Mouse (Mus musculus): ENCODE data around the gene Olfr957. TPM values are rescaled to one million over a fixed set of nuclear protein-coding genes. Genes with fewer than 3 reads are reported as not detected.

Gene Olfr957
- not detected for total RNA-seq (2021)
- long read RNA-seq, experiment 1 = 0 reads
- long read RNA-seq, experiment 2 = 0 reads

DNA sequence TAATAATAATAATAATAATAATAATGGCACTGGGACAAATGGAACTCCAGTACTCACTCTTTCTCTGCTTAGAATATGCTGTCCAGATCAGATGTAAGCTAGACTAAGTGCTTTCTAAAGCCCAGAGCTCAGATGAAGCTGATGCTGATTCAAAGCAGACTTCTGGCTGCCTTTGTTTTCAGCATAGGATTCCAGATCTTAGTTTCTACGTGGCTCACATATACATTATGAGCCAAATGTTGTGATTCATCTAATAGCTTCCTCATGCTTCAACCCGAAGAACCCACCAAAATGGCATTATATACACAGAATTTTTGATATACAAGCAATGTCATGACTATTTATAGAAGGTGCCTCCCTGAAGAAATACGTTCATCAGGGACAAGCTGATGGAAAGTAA is at the start of gene Olfr957:
Gene Olfr957 (minus strand): TSS at position 279 of the 400 bp plus-strand sequence.
- DNase-seq = no peak

DNA sequence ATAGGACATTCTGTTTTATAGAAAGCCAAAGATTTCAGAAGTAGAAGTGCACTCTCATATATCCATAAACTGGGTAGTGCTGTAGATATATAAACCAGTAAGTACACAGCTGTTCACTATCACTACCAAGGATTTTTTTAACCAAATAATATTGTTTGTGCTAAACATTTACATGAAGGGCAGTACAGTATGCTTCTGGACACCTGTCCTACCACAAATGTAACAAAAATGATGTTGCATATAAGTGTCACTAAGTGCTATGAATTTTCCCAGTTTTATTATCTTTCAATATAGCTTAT is 42.7 kb upstream of the Olfr957 start:
- DNase-seq = no peak

DNA sequence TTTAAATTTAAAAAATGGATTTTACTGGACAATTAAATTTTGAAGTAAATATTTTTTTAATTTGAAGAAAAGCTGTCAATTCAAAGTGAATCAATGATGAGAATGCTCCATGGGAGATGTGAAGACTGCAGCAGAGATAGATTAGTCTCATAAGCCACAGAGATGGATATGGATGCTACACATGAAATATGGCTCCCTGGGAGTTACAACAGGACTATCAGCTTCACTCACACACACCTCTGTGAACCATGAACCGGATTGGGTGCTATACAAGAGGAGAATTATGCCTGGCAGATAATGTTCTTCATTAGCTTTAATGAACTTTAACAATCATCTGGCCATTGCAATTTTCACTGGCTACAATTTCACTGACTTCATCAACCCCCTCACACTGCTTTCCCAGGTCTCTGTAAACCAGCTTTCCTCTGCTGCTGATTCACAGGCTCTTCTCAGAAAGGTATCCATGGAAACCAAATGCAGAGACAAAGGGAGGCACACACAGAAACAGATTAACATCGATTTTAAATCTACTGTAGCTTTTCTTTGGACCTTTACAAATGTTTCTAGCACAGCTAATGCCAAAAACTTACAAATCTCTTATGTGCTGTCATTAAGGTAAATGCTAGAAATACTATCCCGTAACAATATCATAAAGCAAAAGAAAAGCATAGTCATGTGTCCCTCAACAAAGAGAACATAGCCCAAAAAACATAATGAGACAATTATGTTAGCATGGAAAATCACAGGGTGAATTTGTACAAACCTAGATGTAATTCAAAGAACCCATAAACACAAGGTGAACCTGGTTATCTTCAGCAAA is 42.1 kb upstream of the Olfr957 start:
- DNase-seq = no peak

DNA sequence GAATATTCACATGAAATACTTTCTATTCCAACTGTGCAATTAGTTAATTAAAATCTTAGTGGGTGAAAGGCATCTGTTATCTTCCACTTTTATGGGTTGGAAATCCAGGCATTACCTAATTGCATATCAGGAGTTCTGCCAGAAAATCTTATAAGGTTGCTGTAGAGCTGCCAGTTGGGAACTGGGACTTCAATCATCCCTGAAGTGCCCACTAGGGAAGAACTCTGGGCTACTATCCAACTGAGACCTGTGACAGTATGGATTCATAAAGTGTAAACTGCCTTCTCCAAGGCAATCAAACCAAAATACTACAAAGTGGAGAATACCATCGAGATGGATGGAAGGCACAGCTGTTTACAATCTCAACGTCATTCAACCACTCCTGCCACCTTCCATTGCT is 38.3 kb upstream of the Olfr957 start, which contains the start of gene Olfr958:
Gene Olfr958 (minus strand): TSS at position 109 of the 400 bp plus-strand sequence.
- DNase-seq = no peak

DNA sequence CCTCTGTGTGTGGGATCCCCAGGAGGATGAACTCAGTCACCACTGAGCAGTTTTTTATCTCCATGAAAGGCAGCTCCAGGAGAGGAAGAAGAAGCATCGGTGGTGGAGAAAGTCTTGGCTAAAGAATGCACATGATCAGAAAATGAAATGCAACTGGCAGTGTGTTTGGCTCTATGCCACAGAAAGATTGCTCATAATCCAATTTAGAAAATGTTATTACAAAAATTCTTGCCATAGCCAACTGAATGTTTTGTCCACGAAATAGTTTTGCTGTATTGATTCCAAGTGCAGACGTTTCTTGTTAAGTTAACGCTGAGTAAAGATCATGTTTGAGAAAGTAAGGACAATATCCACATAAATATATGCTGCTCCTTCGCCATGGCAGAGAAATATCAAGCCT is 35.2 kb upstream of the Olfr957 start:
- DNase-seq = no peak

DNA sequence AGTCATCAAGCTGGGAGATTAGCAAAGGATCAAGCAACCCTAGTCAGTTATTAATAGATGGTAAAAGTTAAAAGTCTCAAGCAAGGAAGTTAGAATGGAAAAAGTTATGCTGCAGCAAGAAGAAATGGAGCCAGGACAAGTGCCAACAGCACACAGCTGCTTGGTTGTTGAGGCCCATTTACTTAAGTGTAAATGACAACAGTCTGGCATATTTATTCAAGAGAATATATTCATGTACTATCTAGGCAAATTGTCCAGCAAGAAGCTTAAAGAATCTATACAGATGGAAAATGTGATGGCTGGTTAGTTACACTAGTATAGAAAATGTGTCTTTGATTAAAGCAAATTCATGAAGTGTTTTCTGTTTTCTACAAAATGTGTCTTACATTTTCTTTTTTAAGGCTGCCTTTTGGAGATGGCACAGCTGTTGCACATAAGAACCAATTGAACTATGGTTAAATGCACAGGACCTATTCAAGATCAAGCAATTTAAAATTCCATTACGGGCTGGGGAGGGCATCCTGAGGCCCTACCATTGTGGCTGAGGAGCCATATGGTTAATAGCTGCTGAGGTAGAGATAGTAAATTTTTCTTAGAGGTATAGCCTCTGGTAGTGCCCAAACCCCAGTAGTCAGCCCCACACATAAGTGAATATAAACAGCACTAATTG is 8.1 kb upstream of the Olfr957 start:
- DNase-seq = peak; percentile 18

DNA sequence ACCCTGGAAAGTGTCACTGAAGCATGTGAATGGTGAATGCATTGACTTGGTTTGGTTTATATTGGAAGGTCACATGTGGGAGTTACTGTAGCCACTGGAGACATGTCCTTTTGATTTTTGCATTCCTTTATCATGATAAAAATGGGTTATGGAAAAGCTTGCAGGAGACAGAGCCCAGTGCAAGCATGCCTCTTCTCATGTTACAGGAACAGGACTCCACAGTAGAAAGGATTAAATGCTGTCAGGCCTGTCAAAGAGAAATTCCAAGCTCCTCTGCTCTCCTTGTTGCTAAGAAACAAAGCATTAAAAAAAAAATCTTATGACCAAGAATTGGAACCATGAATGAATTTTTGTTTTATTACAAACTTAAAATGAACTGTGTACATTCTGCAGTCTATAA is 3.0 kb upstream of the Olfr957 start:
- DNase-seq = no peak

DNA sequence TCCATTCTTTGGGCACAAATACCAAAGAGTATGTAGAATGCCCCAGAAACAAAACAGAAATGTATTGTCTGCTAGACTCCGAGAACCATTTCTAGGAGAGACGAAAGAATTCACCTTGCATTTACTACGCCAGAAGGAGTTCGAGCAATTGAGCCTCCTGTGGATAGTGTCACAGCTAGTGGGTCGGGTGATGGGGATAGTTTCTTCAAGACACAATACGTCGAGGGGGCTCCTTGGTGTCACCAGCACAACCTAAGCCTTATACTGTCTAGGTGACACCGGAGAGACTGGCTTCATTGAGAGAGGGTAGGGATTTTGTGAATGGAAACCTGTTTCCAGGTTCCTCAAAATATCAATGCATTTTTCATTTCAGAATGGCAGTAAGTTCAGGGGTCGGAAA is 6.2 kb downstream of the Olfr957 start:
- no peak for DNase-seq

DNA sequence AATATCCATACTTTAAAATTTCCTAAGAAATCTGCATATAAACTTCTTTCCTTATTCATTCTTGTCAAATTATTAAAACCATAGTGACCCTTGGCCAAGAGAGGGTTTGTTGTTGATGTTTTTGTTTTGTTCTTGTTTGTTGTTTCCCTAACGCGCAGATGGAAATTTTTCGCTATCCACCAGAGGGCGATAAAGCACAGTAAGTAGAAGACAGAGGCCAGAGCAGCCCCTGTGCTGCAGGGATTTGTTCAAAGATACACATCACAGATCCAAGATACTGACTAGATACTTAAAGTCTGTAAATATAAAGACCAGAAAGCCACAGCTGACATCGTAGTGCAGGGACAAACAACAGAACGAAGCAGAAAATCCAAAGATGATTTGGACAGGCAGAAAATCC is 6.6 kb downstream of the Olfr957 start:
- peak; percentile 63 for DNase-seq

DNA sequence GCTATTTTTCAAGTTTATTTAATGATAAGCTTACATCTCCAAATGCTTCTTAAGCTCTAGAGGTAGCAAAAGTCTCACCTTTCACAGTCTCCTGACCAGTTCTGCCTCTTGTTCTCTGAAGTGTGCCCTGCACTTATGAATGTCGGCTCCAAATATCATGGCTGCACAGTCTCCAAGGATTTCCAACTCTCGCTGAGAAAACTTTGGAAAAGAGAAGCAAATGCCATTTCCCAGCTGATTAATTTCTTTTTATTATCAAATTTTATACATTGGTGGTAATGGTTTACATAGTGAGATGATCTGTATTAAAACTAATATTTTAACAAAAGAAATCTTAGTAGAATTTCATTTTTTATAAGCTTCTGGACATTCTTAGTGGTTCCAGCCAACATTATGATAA is 21.7 kb downstream of the Olfr957 start, which contains the start of gene Olfr44:
Gene Olfr44 (minus strand): TSS at position 101 of the 400 bp plus-strand sequence.
- no peak for DNase-seq

DNA sequence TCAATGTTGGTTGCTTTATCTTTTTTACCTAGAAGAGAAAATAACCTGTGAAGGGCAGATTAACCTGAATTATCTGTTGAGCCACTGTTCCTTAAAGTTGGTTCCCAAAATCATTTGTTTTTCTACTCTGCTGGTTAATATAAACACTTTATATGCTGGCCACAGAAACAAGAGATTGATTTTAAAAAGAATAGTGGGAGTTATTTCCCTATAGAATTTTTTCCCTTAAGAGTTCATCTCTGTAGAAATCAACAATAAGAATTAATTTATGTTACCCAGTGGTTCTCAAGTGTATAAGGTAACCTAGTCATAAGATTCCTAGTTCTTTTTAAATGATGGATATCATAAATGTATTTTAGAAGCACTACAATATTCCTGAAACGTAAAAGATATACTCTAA is 43.8 kb downstream of the Olfr957 start, which contains the start of gene Olfr955:
Gene Olfr955 (minus strand): TSS at position 101 of the 400 bp plus-strand sequence.
- no peak for DNase-seq

Other genes starting within 250 kb of the Olfr957 start
- not detected for gene Olfr945, start 239.0 kb downstream of the Olfr957 start, total RNA-seq (2021)
- not detected for gene Olfr948, start 189.8 kb downstream of the Olfr957 start, total RNA-seq (2021)
- gene Olfr951, start 128.4 kb downstream of the Olfr957 start, total RNA-seq (2021) = not detected
- gene Olfr952, start 88.7 kb downstream of the Olfr957 start, total RNA-seq (2021) = not detected
- not detected for gene Olfr954, start 59.1 kb downstream of the Olfr957 start, total RNA-seq (2021)
- not detected for gene Olfr955, start 43.9 kb downstream of the Olfr957 start, total RNA-seq (2021)
- not detected for gene Olfr44, start 21.8 kb downstream of the Olfr957 start, total RNA-seq (2021)
- gene Olfr958, start 38.2 kb upstream of the Olfr957 start, total RNA-seq (2021) = not detected
- not detected for gene Olfr959, start 59.8 kb upstream of the Olfr957 start, total RNA-seq (2021)
- gene AW551984, start 88.6 kb upstream of the Olfr957 start, total RNA-seq (2021) = 100 to 1,000 TPM; 113 to 117 TPM
- not detected for gene Olfr148, start 94.8 kb upstream of the Olfr957 start, total RNA-seq (2021)
- gene Olfr960, start 105.6 kb upstream of the Olfr957 start, total RNA-seq (2021) = not detected
- gene Olfr961, start 129.3 kb upstream of the Olfr957 start, total RNA-seq (2021) = not detected
- gene Olfr963, start 151.4 kb upstream of the Olfr957 start, total RNA-seq (2021) = not detected
- not detected for gene Olfr149, start 191.3 kb upstream of the Olfr957 start, total RNA-seq (2021)
- not detected for gene Olfr965, start 195.5 kb upstream of the Olfr957 start, total RNA-seq (2021)
- gene Olfr150, start 215.2 kb upstream of the Olfr957 start, total RNA-seq (2021) = not detected
- gene Olfr967, start 230.4 kb upstream of the Olfr957 start, total RNA-seq (2021) = not detected